Mouse (Mus musculus) kidney, embryonic 15.5 days (tissue): ENCODE measurements around the gene Idh3a. TPM values are rescaled to one million over a fixed set of nuclear protein-coding genes. Genes with fewer than 3 reads are reported as not detected.
A peak's percentile ranks its signal among the peaks of the same experiment; 100 is the strongest.

Experiments
- ATAC-seq: fragments of 200-750 bp; cut with Nextera tagmentation; replicated peaks from 2 replicates; pipeline ENCODE4 v1.8.0; 2017; ENCODE audit warnings: moderate TSS enrichment; ENCODE audit not compliant: low FRiP score
- H3K27ac ChIP-seq: fragments of 300-500 bp; sonication (generic); 2 replicates; pipeline ENCODE4 v1.5.1; 2015; ENCODE audit warnings: mild to moderate bottlenecking, inconsistent platforms
- H3K27me3 ChIP-seq: fragments of 300-500 bp; sonication (generic); 2 replicates; pipeline ENCODE4 v1.6.1; 2015; ENCODE audit warnings: inconsistent platforms
- H3K36me3 ChIP-seq: fragments of 300-500 bp; sonication (generic); 2 replicates; pipeline ENCODE4 v1.6.1; 2015; ENCODE audit warnings: inconsistent platforms
- H3K4me1 ChIP-seq: fragments of 300-500 bp; sonication (generic); 2 replicates; pipeline ENCODE4 v1.6.1; 2015; ENCODE audit warnings: inconsistent platforms
- H3K4me2 ChIP-seq: fragments of 300-500 bp; sonication (generic); 2 replicates; pipeline ENCODE4 v1.6.1; 2015; ENCODE audit warnings: moderate library complexity, mild to moderate bottlenecking, inconsistent platforms
- H3K4me3 ChIP-seq: fragments of 300-500 bp; sonication (generic); replicated peaks from 2 replicates; pipeline ENCODE4 v1.5.1; 2015; ENCODE audit warnings: mild to moderate bottlenecking, inconsistent platforms
- H3K9ac ChIP-seq: fragments of 300-500 bp; sonication (generic); 2 replicates; pipeline ENCODE4 v1.6.1; 2015; ENCODE audit warnings: mild to moderate bottlenecking, inconsistent platforms
- H3K9me3 ChIP-seq: fragments of 300-500 bp; sonication (generic); replicated peaks from 2 replicates; pipeline ENCODE4 v1.6.1; 2016; ENCODE audit warnings: inconsistent platforms
- WGBS: fragments of 180-500 bp; shearing (Covaris S2); methylation state at CpG from one replicate; pipeline ENCODE4 v1.1.7; 2015; ENCODE audit warnings: mixed read lengths; 5-methylcytosine and 5-hydroxymethylcytosine counted together
- polyA plus RNA-seq: library from polyadenylated mRNA; unstranded; fragments of >200 nt; fragmentation: Nextera tagmentation; extraction: Ambion mirVana; gene quantifications from 2 replicates; pipeline ENCODE4 v1.2.1, GENCODE M21; 2015

Gene Idh3a
- polyA plus RNA-seq, 1 experiment from 2014 or later, result 139 TPM

DNA sequence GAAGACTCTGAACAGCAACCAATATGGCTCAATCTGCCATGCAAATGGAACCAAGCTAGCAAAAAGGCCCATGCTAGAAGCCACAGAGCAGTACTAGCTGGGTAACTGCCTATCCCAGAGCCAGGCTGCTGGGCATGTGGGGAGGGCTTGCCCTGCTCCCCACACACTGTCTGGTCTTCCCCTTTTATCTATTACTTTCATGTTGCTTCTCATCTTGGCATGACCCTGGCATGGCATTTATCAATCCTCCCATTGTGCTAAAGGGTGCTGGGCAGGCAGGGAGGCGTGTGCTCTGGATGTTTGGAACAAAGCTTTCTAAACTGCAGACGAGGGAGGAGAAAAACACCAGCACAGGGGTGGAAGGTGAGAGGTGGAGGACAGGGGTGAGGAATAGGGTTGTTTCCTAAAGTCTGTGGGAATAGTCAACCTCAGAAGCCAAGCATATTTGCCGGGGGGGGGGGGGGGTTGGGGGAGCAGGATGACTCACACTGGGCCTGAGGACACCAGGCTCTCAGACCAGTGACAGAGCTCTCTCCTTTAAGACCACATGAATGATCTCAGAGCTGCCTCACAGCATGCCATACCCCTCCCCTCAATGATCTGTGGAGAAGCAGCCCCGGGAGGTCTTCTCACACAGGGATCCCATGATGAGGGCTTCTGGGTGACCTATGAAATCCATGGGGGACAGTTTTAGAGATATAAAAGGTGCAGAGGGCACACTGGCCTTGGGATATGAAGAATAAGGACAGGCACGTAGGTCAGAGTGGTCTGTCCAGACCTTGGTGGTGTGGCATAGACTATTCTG lies 51.6 kb downstream of the Idh3a start:
- WGBS, result 62% methylated on average over 5 of the region's 5 CpGs
- no peak overlapping the region for H3K4me3 ChIP-seq
- no peak for ATAC-seq
- H3K27me3 ChIP-seq, result no peaks in the 10 kb centered on the region
- no peaks in the 10 kb centered on the region for H3K4me1 ChIP-seq
- H3K27ac ChIP-seq, result no peak overlapping the region
- no peak overlapping the region for H3K9ac ChIP-seq
- H3K9me3 ChIP-seq, result no peaks in the 10 kb centered on the region
- H3K4me2 ChIP-seq, result no peak overlapping the region
- no peaks in the 10 kb centered on the region for H3K36me3 ChIP-seq

DNA sequence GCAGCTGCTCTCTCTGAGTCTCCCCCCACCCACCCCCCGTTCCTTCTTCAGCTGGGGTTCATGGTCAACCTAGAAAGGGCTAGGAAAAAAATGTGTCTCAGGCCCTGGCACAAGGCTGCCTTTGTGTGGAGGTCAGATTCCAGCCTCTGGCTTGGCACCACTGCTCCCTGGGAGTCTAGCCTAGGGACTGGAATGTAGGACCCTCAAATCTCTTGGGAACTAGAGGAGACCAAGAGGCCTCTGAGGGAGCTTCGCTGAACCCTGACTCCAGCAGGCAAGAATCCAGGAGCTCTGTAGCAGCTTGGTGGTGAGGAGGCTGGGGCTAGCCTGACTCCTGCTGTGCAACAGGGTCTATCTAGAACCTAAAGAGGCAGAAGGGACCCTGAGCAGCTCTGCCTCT lies 53.1 kb downstream of the Idh3a start:
- Histone ChIP-seq H3K9me3 (no peaks in the 10 kb centered on the region), H3K4me2 (no peak overlapping the region), H3K27me3 (0 out of 2 replicates have a peak, but pooled peaks cover 1% of the 10 kb centered on the region), H3K27ac (no peak overlapping the region), H3K36me3 (no peaks in the 10 kb centered on the region), H3K9ac (no peak overlapping the region), H3K4me1 (no peaks in the 10 kb centered on the region), H3K4me3 (no peak overlapping the region)
- 57% methylated on average over 2 of the region's 2 CpGs for WGBS
- ATAC-seq, result no peak

DNA sequence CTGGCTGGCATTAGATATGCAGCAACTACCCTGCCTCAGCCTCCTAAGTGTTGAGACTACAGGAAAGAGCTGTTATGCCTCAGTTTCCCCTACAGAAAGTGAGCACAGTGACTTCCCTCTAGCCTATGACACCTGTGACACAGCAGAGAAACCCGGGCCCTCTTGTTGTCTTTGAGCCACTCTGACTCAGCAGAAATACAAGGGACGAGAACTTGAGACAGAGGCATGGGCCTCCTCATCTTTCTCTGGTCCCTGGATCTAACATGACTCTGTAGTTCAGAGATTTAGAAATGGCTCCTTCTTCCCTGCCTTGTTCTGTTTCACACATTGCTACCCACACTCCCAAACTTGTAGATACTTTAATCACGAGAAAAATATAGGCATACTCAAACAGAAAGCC lies 55.4 kb downstream of the Idh3a start:
- H3K9ac ChIP-seq, result no peak overlapping the region
- no peaks in the 10 kb centered on the region for H3K36me3 ChIP-seq
- no peaks in the 10 kb centered on the region for H3K4me1 ChIP-seq
- 0 out of 2 replicates have a peak, but pooled peaks cover 7% of the 10 kb centered on the region for H3K27me3 ChIP-seq
- no peaks in the 10 kb centered on the region for H3K9me3 ChIP-seq
- WGBS, result 70% methylated on average over 3 of the region's 3 CpGs
- no peak overlapping the region for H3K4me2 ChIP-seq
- H3K27ac ChIP-seq, result no peak overlapping the region
- no peak for ATAC-seq
- no peak overlapping the region for H3K4me3 ChIP-seq

DNA sequence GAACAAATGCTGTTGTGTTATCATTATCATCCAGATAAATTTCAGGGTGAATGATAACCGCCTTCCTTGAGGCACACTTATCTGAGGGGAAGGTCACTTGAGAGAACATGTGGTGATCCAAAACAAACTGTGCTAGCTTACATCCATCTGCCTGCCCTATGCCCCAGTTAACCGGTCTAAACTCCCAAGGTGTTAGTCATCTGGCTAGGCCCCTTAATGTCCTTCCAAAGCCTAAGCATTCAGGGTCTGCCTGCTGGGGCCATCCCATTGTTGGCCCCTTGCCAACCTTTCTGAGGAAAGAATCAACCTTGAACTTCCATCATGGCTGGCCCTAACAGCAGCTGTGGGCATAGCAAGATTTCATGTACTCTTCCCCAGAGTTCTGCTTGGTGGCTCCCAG lies 56.0 kb downstream of the Idh3a start:
- Histone ChIP-seq H3K27ac (no peak overlapping the region), H3K4me3 (no peak overlapping the region), H3K36me3 (no peaks in the 10 kb centered on the region), H3K9me3 (no peaks in the 10 kb centered on the region), H3K4me1 (no peaks in the 10 kb centered on the region), H3K9ac (no peak overlapping the region), H3K27me3 (0 out of 2 replicates have a peak, but pooled peaks cover 7% of the 10 kb centered on the region), H3K4me2 (no peak overlapping the region)
- no peak for ATAC-seq
- WGBS, result 60% methylated on average over 2 of the region's 2 CpGs

DNA sequence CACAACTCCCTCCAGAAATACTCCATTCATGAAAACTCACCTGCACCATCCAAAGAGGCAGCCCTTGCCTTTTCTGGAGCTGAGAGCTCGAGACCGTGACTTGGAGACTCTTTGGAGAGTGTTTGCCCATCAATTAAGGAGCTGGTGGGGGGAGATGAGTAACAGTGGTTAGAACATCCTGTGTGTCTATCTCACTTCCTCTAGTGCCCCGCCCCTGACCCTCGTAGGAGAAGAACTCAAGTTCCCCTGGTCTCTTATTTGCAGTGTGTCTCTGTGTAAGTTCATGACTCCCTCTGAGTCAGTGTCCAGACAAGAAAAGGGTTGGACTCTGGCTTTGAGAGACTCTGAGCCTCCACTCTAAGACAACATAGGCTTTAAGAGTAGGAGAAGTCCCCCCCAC lies 56.4 kb downstream of the Idh3a start:
- Histone ChIP-seq H3K4me1 (0 out of 2 replicates have a peak, but pooled peaks cover under 1% of the 10 kb centered on the region), H3K36me3 (no peaks in the 10 kb centered on the region), H3K4me3 (no peak overlapping the region), H3K9ac (no peak overlapping the region), H3K4me2 (no peak overlapping the region), H3K9me3 (no peaks in the 10 kb centered on the region), H3K27me3 (0 out of 2 replicates have a peak, but pooled peaks cover 7% of the 10 kb centered on the region), H3K27ac (no peak overlapping the region)
- 85% methylated on average over 4 of the region's 4 CpGs for WGBS
- ATAC-seq, result no peak

DNA sequence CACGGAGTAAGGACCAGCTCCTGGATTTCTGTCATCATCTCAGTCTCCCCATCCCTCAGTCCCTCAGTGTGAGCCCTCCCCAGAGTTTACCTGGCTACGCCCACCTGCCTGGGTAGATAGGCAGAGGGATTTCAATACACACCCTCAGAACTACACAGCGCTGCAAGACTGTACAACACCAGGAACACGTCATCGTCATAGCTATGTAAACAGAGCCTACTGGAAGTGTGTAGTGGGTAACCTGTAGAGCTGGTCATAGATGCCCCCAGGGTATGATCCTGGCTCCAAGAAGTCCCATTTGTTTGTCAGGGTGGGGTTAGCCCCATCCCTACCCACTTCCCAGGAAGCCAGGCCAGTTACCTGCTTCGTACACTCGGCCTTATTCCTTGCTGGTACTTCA lies 57.0 kb downstream of the Idh3a start:
- Histone ChIP-seq H3K4me1 (0 out of 2 replicates have a peak, but pooled peaks cover 3% of the 10 kb centered on the region), H3K4me3 (no peak overlapping the region), H3K9me3 (no peaks in the 10 kb centered on the region), H3K27me3 (0 out of 2 replicates have a peak, but pooled peaks cover 7% of the 10 kb centered on the region), H3K9ac (no peak overlapping the region), H3K4me2 (no peak overlapping the region), H3K36me3 (no peaks in the 10 kb centered on the region), H3K27ac (no peak overlapping the region)
- 91% methylated on average over 7 of the region's 7 CpGs for WGBS
- ATAC-seq, result no peak

DNA sequence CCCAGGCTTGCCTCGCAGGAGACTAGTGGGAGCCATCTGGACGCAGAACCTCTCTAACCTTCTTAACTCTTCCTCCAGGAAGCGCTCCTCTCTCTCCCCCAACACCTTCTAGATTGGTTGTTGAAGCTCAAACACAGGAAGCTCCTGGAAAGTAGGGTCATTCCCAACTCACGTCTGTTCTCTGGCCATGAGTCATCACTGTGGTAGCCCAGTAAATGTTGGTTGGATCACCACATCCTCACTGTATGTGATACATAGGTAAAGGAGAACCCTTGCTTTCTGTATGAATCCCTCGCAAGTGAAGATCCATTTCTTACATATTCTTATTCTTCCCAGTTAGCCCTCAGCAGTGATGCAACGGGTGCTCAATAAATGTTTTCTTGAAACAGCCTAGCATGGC lies 59.4 kb downstream of the Idh3a start:
- Histone ChIP-seq H3K27me3 (0 out of 2 replicates have a peak, but pooled peaks cover 7% of the 10 kb centered on the region), H3K9ac (no peak overlapping the region), H3K4me2 (no peak overlapping the region), H3K9me3 (no peaks in the 10 kb centered on the region), H3K27ac (no peak overlapping the region), H3K4me1 (0 out of 2 replicates have a peak, but pooled peaks cover 3% of the 10 kb centered on the region), H3K4me3 (no peak overlapping the region), H3K36me3 (no peaks in the 10 kb centered on the region)
- ATAC-seq, result no peak
- 79% methylated on average over 6 of the region's 6 CpGs for WGBS

DNA sequence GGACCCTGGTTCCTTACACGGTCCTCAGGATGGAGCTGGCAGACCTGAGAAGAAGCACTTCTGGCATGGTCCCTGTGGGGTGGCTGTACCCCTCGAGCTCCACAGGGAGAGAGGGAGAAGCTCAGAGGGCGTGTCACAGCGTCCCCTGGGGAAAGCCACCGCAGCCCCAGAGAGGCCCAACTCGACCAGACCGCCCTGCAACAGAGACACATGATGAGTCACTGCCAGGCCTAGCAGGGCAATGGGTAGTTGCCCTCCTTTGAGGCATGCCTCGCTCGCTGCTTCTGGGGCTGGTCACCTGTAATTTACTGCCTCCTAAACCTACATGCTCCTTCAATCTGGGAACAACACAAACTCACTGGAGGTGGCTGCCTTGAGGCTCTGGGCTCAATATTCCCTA lies 60.1 kb downstream of the Idh3a start:
- Histone ChIP-seq H3K4me3 (no peak overlapping the region), H3K4me1 (0 out of 2 replicates have a peak, but pooled peaks cover 3% of the 10 kb centered on the region), H3K4me2 (no peak overlapping the region), H3K9ac (no peak overlapping the region), H3K27me3 (0 out of 2 replicates have a peak, but pooled peaks cover 7% of the 10 kb centered on the region), H3K36me3 (no peaks in the 10 kb centered on the region), H3K9me3 (no peaks in the 10 kb centered on the region), H3K27ac (no peak overlapping the region)
- WGBS, result 74% methylated on average over 9 of the region's 9 CpGs
- no peak for ATAC-seq

DNA sequence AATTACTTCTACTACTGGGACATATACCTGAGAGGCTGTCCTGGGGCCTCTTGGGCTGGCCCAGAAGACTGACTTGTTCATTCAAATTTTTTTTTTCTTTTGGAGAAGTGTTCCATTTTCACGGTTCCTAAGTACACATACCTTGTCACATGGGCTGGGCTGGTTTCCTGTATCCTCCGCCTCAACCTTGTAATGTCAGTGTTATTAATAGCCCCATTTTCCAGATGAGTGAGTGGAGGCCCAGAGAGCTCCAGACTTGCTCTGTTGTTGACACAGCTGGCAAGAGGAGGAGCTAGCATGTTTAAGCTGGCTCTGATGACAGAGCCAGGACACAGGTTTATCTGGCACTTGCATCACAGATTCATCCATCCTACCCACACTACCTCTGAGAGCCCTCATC lies 61.3 kb downstream of the Idh3a start:
- Histone ChIP-seq H3K9me3 (no peaks in the 10 kb centered on the region), H3K27ac (no peak overlapping the region), H3K4me2 (no peak overlapping the region), H3K9ac (no peak overlapping the region), H3K27me3 (0 out of 2 replicates have a peak, but pooled peaks cover 7% of the 10 kb centered on the region), H3K4me1 (0 out of 2 replicates have a peak, but pooled peaks cover 3% of the 10 kb centered on the region), H3K36me3 (no peaks in the 10 kb centered on the region), H3K4me3 (no peak overlapping the region)
- 34% methylated on average over 2 of the region's 2 CpGs for WGBS
- 0 out of 2 replicates have a peak, but pooled peaks have one; percentile 40 for ATAC-seq

DNA sequence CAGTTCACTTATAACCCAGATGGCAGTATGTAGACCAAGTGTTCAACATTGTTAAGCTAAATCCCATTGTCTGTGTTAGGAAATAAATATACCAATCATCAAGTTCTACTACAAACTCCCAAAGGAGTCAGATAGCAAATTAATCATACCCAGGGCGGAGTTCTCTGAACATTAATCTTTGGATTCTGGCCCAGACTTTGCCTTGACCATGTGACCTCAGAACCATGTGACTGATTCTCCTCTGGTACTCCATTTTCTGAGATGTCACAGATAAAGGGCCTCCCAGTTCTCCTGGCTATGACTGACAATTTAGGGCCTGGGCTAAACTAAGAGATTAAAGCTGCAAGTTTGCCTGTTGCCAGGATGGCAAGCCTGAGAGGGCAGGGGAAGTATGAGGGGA lies 63.2 kb downstream of the Idh3a start:
- 0 out of 2 replicates have a peak, but pooled peaks cover 4% of the 10 kb centered on the region for H3K27me3 ChIP-seq
- no peak overlapping the region for H3K4me2 ChIP-seq
- H3K36me3 ChIP-seq, result no peaks in the 10 kb centered on the region
- ATAC-seq, result no peak
- 80% methylated on average over 1 of the region's 1 CpGs for WGBS
- no peaks in the 10 kb centered on the region for H3K9me3 ChIP-seq
- H3K4me3 ChIP-seq, result no peak overlapping the region
- no peak overlapping the region for H3K9ac ChIP-seq
- 0 out of 2 replicates have a peak, but pooled peaks cover 3% of the 10 kb centered on the region for H3K4me1 ChIP-seq
- H3K27ac ChIP-seq, result no peak overlapping the region

DNA sequence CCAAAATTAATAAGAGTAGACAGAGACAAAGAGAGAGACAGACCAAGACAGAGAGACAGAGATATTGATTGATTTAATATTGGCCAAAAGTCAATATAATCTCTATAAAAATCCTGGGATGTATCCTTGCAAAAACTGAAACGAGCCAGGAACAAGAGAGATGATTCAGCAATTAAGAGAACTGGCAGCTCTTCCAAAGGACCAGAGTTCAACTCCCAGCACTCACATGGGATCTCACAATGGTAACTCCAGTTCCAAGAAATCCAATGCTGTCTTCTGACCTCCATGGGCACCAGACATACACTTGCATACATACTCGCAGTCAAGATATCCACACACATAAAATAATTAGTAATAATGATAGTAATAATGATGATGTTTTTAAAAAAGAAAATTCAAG lies 66.6 kb downstream of the Idh3a start:
- WGBS, result 88% methylated on average over 2 of the region's 2 CpGs
- no peak overlapping the region for H3K27ac ChIP-seq
- no peak overlapping the region for H3K4me2 ChIP-seq
- ATAC-seq, result no peak
- no peak overlapping the region for H3K9ac ChIP-seq
- H3K27me3 ChIP-seq, result no peaks in the 10 kb centered on the region
- H3K4me3 ChIP-seq, result no peak overlapping the region
- no peaks in the 10 kb centered on the region for H3K36me3 ChIP-seq
- H3K4me1 ChIP-seq, result 0 out of 2 replicates have a peak, but pooled peaks cover under 1% of the 10 kb centered on the region
- no peaks in the 10 kb centered on the region for H3K9me3 ChIP-seq
